Mouse (Mus musculus) layer of hippocampus, adult 11-12 months (tissue): Measurements from ENCODE around the gene Hoxd3.

ENCODE experiments used
- DNase-seq: peaks from one replicate; pipeline ENCODE4 v3.0.0; 2022; ENCODE audit warnings: low spot score

Gene Hoxd3

DNA sequence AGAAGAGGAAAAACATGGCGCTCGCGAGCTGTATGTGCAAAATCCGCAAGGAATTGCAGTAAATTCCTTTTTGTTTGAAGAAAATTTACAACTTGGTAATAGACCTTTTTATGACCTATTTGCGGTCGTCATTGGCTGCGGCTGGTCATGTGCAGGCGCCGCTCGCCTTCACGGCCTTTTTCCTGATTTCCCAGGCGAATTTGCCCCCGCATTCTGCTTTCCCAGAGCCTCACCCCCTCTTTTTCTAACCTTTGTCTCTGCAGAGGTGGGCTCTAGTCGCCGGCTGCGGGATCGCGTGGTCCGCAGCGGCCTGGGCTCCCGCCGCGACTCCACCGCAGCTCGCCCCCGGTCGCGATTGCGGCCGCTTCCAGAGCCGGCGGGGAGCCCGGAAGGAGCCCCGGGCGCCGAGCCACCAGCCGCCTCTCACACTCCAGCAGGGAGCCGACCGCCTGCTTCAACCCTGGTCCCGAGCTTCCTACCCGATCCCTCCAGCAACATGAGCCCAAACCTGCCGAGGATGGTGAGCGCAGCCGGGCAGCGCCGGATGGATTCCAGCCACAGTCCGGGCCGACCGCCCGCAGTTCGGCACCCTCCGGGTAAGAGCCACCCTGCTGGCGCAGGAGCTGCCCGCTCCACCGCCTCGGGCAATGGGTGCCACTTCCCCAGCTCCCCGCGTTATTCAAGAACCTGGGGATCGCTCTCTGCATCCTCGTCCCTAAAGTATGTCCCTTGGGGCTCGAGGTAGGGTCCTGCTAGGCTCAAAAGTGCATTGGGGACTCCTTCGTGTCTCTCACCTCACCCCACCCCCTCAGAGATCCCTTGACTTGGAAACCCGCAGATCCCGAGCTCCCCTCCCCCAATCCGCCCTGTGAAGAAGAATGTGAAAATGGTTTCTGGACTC lies at the start of gene Hoxd3, which contains the start of gene Hoxd4:
Gene Hoxd3 (plus strand): TSS at position 207 of the 901 bp plus-strand sequence.
Gene Hoxd4 (plus strand): TSS at position 209 of the 901 bp plus-strand sequence.
- DNase-seq: no peak

DNA sequence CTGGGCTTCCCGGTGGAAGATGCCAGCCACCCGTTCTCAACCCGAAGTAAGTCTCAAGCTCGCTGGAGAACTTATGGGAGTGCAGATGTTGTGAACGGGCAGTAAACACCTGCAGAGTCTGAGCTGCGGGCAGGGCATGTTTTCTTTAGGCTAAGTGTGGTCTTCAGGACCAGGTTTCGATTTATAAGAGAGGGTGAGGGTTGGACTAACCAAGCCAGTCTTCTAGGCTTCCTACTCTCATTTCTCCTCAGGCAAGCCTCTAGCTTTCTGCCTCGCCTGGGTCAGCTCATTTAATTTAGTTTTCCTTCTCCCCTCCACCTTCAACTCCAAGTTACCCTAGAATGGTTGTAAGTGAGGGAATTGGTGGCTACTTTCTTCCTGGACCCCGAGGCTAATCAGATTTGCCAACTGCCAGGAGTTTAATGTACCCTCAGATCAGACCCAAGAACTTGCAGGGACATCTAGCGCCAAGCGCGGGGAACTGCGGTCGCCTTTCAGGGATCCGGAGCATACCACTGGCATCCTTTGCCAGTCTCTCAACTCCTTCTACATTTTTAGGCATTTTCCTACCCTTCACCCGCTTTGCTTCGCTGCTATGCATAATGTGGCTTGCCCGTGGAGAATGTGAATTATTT lies 48.3 kb upstream of the Hoxd3 start:
- DNase-seq: peak; percentile 61

DNA sequence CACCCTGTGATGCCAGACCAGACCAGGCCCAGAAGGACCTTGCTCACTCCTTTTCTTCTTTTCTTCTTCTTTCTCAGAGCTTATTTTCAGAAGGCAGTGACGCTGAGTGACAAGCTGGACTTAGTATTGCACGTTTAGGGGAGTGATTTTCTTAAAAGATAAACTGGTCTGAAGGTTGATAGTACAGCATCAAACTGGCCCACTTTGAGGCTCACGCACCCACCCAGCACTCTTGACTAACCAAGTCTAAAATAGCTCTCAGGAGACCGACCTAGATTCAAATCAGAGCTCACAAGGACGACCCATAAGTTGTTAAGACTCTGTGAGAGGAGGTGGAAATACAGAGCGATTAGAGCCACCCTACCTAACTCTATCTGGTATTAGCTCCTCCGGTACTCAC lies 45.3 kb upstream of the Hoxd3 start:
- no peak for DNase-seq

DNA sequence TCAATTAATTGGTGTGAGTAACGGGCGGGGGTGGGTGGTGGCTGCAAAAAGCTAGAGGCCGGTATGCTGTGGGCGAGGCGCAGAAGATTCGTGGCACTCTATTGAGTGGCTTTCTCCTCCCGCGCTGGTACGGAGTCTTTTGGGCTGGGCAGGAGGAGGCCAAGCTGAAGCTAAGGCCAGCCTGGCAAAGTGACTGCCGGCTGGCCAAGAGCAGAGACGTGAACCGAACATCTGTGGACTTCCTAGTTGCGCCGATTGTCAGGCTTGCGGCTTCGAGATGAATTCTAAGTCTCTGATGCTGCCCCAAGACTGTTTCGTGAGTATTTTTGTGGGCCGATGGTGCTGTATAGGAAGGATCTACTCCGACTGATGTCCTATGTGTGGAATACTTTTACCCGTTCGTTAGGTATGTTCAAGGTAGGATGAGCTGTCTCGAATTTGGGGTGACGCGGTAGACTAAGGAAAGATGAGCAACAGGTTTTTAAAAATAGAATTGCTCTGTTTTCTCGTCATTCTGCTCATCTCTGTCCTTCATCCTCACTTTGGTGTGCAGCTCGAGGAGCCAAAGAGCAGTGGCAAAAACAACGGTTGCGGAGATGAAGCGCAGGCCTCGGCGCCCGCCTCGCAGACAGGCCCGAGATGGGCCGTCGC lies 44.4 kb upstream of the Hoxd3 start:
- DNase-seq: no peak

DNA sequence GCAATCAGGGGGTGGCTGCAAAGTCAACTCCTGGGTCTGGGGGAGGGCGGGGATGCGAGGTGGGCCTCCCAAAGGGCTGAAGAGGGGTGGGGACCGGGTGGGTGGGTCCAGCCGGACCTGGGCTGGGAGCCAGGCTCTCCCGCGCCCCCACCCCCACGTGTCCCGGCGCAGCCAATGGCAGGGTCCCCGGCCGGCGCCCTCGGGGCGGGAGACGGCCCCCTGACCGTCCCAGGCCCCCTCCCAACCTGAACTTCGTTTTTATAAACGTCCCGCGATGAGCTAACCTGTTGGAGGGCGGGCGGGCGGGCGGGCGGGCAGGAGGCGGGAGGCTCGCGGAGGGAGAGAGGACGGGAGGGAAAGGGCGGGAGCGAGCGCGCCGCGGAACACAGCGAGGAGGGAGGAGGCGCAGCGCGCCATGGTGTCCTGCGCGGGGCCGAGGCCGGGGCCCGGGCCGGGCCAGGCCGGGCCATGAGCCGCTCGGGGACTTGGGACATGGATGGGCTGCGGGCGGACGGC lies 43.8 kb upstream of the Hoxd3 start, which contains the start of gene Hoxd13:
Gene Hoxd13 (plus strand): TSS at position 469 of the 516 bp plus-strand sequence.
- no peak for DNase-seq

DNA sequence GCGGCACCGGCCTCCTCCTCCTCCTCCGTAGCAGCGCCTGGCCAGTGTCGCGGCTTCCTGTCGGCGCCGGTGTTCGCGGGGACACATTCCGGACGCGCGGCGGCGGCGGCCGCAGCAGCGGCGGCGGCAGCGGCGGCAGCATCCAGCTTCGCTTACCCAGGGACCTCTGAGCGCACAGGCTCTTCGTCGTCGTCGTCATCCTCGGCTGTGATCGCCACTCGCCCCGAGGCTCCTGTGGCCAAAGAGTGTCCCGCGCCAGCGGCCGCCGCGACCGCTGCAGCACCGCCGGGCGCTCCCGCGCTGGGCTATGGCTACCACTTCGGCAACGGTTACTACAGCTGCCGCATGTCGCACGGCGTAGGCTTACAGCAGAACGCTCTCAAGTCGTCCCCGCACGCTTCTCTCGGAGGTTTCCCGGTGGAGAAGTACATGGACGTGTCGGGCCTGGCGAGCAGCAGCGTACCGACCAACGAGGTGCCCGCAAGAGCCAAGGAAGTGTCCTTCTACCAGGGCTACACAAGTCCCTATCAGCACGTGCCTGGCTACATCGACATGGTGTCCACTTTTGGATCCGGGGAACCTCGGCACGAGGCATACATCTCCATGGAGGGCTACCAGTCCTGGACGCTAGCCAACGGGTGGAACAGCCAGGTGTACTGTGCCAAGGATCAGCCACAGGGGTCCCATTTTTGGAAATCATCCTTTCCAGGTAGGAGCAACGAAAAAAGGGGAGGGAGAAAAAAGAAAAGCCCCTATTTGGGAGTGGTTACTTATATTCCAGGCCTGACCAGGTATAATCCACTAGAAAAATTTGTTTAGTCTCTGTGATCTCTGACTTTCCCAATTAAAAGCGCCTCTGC lies 43.1 kb upstream of the Hoxd3 start:
- no peak for DNase-seq

DNA sequence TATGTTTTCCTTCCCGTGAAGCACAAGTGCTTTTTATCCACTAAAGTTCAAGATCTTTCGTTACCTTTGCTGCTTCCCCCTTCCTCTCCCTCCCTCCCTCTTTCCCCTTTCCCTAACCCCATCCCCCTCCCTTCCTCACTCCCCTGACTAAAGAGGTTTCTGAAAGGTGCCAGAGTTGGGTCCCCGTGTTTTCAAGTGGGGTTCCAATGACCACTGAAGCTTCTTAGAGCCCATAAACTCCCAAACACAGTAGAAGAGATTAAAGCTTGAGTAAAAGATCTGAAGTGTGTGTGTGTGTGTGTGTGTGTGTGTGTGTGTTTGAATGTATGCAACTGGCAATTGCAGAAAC lies 42.5 kb upstream of the Hoxd3 start:
- no peak for DNase-seq

DNA sequence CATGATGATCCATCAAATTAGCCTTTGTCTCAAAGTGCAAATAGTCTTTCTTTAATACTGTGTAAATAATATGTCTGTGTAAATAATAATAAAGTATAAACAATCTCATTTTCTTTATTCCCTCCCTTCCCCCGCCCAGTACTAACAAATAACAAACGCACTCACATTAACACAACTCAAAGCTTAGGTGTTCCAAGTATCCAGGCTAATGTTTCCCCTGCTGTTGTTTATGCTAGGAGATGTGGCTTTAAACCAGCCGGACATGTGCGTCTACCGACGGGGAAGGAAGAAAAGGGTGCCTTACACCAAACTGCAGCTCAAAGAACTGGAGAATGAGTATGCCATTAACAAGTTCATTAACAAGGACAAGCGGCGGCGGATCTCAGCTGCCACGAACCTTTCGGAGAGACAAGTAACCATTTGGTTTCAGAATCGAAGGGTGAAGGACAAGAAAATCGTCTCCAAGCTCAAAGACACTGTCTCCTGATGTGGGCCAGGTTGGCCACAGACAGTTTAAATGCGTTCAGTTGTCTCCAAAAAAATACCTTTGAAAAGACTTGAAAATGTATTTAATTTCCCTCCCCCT lies 42.0 kb upstream of the Hoxd3 start:
- DNase-seq: no peak

DNA sequence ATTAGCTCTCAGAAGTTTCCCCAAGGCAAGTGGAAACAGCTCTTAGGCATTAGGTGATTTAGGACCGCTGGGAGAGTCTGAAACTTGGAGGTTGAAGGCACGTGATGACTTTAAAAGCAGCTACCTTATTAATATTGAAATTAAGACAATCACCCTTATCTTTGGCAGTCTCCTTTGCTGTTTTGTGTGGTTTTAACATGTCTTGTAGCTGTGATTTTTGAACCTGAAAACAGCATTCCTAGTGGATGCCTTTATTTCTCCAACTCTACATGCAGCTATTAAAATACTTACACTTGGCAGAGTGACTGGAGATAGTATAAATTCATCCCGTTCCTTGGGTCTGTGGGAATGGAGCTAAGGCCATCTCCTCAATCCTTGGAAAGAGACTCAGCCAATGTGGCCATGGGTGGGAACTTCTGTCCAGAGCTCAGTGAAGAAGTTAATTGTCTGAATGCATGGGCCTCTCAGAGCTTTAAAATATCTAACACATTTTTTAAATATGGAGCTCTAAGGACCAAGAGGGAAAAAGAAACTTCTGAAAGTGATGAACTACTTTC lies 41.0 kb upstream of the Hoxd3 start:
- DNase-seq: no peak

DNA sequence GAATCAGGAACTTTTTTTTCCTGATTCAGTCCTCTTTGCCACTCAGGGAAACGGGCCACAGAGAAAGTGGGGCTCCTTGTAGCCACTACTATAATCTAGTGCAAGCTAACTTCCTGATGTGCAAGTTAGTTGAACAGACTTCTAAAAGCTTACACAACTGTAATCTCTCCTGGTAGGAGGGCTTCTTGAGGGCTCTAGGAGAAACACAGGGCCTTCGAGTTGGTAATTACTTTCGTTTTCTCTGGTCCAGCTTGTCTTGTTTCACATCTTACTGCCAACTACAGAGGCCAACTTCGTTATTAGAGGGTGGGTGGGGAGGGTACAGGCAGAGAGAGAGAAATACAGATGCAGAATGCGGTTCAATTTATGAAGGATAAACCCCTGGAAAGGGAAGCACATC lies 39.9 kb upstream of the Hoxd3 start:
- no peak for DNase-seq

DNA sequence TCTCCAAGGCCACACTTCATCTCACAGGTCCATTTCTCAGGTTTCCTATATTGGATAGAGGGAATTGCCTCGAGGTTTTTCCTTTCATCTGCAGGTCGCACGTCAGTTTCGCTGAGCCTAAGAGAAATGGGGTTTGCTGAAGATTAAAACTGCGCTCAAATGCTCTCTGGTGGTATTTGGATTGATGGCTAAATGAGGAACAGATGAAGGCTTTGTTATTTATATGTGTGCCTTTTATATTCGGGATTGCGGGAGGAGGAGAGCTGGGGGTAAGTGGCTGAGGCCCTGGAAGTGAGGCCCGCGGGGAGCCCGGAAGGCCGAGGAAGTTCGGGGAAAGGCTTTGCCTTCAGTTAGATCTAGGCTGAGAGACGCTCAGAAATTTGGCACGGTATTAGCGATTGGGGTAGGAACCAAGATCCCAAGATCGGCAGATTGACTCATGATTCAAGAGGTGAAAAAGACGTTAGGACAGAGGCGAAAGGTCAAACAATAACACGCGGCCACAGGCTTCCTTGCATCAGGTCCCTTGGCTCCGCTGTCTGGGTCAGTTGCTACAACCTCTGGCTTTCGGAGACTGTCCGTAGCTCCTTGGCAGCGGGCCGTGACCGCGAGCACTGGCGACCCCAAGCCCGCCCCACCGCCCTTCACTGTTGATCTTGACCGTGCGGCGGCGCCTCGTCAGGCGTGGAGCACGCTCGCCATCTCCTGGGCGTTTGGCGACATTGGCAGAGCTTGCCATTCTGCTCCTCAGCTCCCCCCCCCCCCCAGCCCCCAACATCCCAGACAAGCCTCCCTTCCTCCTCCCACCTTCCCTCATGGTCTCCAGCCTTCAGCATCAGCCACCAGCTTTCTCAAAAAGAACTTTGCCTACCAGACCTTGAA lies 39.0 kb upstream of the Hoxd3 start:
- DNase-seq: no peak

DNA sequence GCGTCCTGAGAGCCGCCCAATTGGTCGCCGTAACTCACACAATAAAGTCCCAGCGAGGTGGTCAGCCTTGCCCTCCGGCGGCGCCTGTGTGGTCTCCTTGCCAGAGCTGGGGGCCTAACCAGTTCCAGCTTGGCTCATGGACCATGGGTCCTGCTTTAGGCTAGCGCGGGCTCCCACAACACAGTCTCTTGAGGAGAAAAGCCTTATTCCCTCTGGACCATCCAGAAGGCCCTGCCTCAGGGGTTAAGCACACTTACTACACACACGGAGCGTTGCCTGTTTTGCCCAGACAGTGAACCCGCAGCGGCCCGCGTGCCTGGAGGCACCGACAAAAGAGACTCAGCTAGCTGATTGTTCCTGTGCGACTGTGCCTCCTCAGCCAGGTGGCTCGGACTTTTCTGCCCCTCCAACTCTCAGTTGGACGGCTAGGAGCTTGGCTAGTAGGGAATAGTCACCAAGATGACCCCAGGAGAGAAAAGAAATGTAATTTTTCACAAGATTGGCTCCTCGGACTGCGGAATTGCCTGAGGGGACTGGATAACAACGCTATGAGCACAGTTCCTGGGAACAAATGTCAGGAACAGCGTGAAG lies 37.8 kb upstream of the Hoxd3 start:
- no peak for DNase-seq

DNA sequence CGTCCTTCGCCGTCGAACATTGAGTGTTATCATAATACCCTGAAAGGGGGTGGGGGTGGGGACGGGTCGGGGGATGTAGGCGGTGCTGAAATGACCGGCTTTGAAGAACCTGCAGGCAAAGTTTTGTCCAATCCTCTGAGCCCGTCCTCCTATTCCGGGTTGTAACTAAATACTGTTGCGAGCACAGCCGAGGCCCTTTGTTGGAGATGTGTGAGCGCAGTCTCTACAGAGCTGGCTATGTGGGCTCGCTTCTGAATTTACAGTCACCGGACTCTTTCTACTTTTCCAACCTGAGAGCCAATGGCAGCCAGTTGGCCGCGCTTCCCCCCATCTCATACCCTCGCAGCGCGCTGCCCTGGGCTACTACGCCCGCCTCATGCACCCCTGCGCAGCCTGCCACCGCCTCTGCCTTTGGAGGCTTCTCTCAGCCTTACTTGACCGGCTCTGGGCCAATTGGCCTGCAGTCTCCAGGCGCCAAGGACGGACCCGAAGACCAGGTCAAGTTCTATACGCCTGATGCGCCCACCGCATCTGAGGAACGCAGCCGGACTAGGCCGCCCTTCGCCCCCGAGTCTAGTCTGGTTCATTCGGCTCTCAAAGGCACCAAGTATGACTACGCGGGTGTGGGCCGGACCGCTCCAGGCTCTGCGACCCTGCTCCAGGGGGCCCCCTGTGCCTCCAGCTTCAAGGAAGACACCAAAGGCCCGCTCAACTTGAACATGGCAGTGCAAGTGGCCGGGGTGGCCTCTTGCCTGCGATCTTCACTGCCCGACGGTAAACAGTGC lies 36.7 kb upstream of the Hoxd3 start, which contains the start of gene Hoxd12:
Gene Hoxd12 (plus strand): TSS at position 133 of the 785 bp plus-strand sequence.
- DNase-seq: no peak

DNA sequence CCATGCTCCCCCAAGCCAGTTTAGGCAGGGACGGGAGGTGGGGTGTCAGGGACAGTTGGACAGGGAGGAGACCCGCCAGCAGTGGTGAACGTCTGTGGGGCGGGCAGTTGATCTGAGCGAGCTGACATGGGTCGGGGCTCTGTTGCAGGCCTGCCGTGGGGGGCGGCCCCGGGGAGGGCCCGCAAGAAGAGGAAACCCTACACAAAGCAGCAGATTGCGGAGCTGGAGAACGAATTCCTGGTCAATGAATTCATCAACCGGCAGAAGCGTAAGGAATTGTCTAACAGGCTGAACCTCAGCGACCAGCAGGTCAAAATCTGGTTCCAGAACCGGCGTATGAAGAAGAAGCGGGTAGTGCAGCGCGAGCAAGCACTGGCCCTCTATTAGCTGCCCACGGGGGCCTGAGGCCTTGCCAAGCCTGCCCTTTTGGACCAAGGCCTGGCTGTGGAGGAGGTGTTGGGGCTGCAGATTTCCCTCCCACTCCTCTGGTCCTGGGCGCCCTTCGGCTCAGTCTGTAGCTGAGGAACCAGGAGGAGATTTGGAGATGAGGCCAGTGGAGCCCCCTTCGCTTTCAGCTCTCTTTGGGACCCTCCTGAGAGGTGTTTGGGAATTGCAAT lies 36.0 kb upstream of the Hoxd3 start:
- DNase-seq: no peak

DNA sequence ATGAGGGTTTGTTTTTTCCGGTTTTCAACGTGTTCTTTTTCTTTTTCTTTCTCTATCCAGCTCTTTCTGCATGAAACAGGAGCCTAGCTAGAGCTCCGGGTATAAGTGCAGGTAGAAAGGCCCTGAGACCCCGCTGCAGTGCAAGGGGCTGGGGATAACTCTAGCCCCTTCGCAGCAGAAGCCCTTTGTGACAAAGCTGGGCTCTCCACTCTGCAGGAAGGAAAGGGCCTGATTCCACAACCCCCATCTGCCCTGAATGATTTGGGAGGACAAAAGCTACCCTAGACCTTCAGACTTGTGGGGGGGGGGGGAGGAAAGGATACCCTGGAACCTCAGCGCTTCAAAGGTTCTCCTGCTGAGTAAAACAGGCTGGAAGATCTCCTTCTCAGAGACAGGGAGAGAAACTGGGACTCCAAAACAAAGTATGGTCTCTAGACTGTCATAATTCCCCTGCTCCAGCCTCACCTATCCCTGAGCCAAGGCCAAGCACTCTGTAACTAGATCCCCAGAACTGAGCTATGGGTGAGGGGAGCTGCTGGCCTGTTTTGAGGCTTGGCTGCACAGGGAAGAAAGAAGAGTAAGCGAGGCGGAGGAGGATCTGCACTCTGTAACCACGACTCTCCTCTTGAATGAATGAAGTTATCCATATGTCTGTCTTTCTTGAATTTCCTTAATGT lies 35.2 kb upstream of the Hoxd3 start:
- DNase-seq: no peak

DNA sequence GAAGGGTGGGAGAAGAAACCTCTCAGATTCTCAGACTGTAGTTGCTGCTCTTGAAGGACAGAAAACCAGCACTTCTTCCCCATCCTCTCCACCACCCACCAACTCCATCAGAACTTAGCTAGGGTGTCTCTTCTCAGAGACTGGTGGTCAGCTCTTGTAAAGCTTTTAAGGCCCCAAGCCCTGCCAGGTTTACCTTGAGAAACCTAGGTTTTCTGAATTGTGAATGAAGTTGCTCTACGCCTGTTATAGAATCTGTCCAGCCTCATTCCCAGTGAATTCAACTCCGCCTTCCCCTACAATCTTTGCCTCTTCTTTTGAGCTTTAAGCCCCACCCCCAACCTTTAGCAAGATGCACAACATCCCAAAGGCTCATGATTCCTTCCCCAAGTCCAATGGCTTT lies 34.6 kb upstream of the Hoxd3 start:
- no peak for DNase-seq

DNA sequence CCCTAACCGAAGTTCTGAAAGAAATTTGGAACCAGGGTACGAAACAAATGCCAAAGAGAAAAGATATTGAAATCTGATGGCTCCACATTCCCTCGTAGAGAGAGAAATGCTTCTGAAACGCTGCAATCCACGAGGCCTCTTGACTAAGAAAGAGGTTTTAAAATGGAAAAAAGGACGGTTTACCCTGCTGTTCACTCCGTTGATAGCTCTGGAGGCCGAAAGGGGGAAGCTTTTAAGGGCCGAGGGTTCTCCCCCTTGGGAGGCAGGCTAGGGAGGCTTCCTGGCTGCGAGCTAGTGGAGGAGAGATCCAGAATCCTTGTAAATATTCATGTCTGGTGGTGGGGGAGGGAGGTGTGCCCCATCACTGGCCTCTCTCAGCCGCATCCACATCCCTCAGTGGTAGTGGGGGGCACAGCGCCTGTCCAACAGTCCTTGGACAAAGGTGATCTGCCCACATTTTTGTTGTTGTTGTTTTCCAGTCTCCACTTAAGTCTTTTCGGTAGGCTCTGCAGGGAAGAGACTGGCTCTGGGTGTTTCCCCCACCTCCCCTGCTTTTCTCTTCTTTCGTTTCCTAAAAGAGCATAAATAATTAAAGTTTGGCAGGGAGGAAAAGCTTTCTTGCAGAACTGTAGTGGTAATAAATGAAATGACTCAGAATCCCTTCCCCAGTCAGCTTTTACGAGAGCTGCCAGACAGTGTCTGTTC lies 32.7 kb upstream of the Hoxd3 start, which contains the start of gene Hoxd11:
Gene Hoxd11 (plus strand): TSS at position 667 of the 705 bp plus-strand sequence.
- DNase-seq: no peak
